Mouse (Mus musculus) T-helper 17 cell (primary cell): ENCODE data around the gene Mta3.

Source experiments
- in situ Hi-C, 2 experiments: fragments of 300-600 bp; cut with MboI, MseI; formaldehyde crosslinking; loops; 1 replicate in 1 of 2; 2 replicates in 1 of 2; pipeline ENCODE4 v1.15.1; 2025; ENCODE audit warnings: high pct_unique_total_duplicates in 2 of 2

The Mta3 gene

DNA sequence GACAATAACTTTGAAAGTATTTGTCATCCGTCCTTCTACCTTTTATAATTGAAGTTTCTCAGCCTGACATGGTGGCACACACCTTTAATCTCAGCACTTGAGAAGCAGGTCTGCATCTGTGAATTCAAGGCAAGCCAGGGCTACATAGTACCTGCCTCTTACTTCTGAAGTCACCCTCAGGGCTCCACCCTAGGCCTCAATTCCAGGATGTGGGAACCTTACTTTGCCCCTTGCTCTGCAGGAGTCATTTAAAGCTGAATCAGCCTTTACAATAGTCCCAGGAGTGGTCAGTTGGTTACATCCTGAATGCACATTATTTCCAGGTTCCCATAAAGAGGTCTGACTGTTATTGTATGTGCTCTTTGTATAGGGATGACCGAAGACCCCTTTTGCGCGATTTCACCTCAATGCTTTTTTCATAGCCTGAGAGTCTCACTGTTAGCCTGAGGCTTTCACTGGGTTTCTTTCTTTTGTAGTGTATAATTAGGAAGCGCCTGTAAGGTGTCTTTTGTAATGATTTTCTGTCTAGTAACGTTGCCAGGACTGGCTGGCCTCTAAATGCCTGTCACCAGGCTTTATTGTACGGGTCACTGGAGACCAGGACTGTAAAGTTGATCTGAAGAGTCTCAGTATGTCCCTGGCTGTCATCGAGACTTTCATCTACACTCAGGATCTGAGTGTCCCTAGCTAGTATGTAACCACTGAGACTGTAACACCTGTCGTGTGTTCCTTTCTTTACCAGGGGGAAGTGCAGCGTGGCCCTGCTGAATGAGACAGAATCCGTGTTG is 47.3 kb downstream of the Mta3 start:
- in situ Hi-C loops: no loop called here

- in situ Hi-C loops: no loop called here
These were observed 52.1 kb downstream of the Mta3 start for GRCm38 (mm10) chr17:83758096-83758495.

- in situ Hi-C loops: no loop called here
These were observed 53.6 kb downstream of the Mta3 start for GRCm38 (mm10) chr17:83759547-83759946.

GRCm38 (mm10) chr17:83764538-83764937 is 58.6 kb downstream of the Mta3 start:
- in situ Hi-C loops: no loop called here

DNA sequence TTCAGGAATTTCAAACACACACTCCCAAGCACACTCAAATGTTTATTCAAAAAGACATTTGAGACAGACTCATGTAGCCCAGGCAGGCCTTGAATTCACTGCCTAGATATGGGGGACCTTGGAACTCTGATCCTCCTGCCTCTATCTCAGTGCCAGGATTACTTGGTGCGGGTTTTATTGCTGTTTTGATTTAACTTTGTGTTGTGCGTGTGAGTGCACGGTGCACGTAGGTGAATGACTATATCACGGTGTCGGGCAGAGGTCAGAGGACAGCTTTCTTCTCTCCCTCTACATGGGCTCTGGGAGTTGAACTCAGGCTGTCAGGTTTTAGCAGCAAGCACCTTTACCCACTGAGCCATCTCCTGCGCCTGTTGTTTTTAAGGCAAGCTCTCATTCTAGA is 61.1 kb downstream of the Mta3 start:
- in situ Hi-C loops: no loop called here

DNA sequence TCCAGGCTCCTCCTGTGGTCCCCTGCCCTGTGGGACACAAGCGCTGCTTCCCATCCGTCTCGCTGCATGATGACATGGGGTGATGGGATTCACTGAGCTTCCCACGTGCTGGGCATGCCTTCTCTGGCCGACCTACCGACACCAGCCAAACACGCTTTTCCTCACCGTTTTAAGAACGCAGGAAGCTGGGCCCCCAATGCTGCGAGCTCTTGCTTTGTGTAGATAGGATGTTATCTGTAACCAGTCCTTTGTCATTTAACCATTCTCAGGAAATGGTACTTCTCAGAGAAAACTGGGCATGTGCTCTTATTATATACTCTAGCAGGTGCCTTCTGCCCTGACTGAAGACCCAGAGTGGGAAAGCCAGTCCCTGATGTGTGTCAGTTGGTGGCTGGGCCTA is 62.3 kb downstream of the Mta3 start:
- in situ Hi-C loops: no loop called here

DNA sequence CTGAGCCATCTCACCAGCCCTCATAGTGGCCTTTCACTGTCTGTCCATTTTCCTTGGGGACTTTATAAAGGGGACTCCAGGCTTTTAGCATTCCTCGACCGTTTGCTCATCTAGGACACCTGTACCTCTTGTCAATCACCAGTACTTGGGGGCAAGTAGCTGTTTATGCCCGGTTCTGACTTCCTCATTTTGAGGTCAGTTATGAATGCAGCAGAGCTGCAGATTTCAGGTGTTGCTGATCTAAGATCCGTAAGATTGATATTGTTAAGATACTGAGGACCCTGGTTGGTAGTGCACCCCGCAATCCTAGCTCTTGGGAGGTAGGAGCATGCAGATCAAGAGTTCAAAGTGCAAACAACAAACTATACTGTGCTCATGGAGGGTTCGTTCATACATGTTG is 64.4 kb downstream of the Mta3 start:
- in situ Hi-C loops: no loop called here

- in situ Hi-C loops: no loop called here
These were observed 65.0 kb downstream of the Mta3 start for GRCm38 (mm10) chr17:83770931-83771330.

- in situ Hi-C loops: no loop called here
These were observed 66.1 kb downstream of the Mta3 start for GRCm38 (mm10) chr17:83772110-83772509.

GRCm38 (mm10) chr17:83772711-83773110 is 66.7 kb downstream of the Mta3 start:
- in situ Hi-C loops: no loop called here

- in situ Hi-C loops: no loop called here
These were observed 71.0 kb downstream of the Mta3 start for GRCm38 (mm10) chr17:83776965-83777364.

GRCm38 (mm10) chr17:83777462-83778051 is 71.6 kb downstream of the Mta3 start:
- in situ Hi-C loops: no loop called here

- in situ Hi-C loops: no loop called here
These were observed 74.3 kb downstream of the Mta3 start for GRCm38 (mm10) chr17:83780228-83780627.

DNA sequence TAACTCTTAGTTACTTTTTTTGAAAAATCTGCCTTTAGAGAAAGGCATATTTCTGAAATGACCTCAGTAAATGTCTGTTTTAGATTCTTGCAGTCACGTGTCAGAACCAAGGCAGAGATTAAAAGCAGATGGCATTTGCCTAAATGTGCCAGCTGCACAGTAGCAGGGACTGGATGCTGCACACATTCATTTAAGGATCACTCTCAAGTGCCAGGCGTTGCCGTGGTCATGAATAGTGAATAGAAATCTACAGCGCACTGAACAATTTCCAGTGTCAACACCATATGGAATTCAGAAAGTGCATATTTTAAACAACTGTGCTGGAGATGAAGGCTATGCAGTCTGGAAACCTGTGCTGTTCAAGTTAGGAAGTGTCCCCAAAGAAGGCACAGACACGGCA is 76.8 kb downstream of the Mta3 start:
- in situ Hi-C loops: no loop called here

DNA sequence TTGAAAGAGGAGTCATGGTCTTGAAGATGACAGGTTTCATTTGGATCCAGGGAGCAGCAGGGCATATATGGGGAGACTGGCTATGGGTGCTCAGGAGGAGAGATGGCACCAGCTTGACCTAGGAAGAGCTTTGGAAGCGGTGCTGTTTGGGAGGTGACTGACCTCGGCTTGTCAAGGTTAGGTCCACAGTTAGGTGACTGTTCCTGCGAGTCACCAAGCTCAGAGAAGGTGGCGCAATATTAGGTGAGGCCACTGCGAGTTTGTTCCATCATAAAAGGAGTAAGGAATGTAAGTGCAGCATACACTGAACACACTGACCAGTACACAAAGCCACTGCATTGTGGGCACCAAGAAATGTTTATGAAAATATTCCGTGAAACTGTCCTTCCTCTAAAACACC is 80.5 kb downstream of the Mta3 start:
- in situ Hi-C loops: no loop called here

DNA sequence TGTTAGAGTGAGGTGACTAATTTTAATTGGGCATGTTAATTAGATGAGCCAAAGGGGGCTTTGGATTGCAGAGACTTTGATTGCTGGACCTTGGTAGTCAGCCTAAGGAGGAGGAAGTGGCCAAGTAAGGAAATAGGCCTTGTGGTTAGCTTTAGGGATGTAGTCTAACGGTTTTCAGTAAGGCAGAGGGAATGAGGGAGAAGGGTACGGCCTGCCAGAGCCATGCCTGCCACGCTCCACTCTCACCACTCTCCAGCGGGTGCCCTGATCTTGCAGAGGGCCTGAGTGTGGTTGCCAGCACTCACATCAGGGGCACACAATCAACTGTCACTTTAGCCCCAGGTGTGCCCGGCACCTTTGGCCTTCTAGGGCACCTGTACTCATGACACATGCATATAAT is 84.2 kb downstream of the Mta3 start:
- in situ Hi-C loops: loop anchor here in 1 of 2 experiments (10.0 kb wide), 1 partner anchor 1845 kb away; no protein-coding TSS in a partner anchor

GRCm38 (mm10) chr17:83792388-83792787 is 86.4 kb downstream of the Mta3 start:
- in situ Hi-C loops: loop anchor here in 1 of 2 experiments (10.0 kb wide), 1 partner anchor 1848 kb away; no protein-coding TSS in a partner anchor

DNA sequence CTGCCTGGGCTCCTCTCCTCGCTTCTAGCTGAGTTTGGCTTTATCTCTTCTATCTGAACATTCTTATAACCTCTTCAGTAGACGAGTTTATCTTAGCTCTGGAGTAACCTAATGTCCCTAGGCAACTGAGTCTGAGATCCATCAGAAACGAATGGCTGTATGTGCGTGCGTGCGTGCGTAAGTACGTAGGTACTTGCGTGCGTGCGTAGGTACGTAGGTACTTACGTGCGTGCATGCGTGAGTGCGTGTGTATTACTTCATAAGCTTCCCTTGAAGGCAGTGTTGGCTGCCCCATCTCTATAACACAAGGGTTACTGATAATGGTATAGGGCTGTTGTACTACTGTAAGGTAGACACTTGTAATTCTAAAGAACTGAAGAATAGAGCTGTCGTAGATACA is 89.2 kb downstream of the Mta3 start:
- in situ Hi-C loops: loop anchor here in 1 of 2 experiments (10.0 kb wide), 1 partner anchor 1850 kb away; no protein-coding TSS in a partner anchor

GRCm38 (mm10) chr17:83799506-83800050 is 93.6 kb downstream of the Mta3 start:
- in situ Hi-C loops: loop anchor here in 1 of 2 experiments (10.0 kb wide), 1 partner anchor 1855 kb away; no protein-coding TSS in a partner anchor

GRCm38 (mm10) chr17:83803987-83804386 is 98.0 kb downstream of the Mta3 start:
- in situ Hi-C loops: no loop called here

DNA sequence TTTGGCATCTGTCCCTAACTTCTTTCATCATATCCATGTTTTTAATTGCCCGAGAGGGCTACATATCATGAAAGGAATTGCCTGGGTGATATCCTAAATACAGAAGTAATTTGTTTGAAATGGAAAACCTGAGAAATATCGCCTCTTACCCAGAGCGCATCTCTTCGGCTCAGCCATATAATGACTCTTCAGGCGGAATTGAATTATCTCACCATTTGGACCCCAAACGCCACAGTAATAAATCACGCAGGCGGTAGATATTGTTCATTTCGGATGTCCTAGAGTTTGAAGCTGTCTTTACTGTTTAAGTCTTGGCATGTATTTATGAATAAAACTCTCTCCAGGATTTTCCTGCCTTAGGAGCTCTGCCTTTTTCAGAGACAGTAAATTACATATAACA is 99.1 kb downstream of the Mta3 start:
- in situ Hi-C loops: no loop called here

DNA sequence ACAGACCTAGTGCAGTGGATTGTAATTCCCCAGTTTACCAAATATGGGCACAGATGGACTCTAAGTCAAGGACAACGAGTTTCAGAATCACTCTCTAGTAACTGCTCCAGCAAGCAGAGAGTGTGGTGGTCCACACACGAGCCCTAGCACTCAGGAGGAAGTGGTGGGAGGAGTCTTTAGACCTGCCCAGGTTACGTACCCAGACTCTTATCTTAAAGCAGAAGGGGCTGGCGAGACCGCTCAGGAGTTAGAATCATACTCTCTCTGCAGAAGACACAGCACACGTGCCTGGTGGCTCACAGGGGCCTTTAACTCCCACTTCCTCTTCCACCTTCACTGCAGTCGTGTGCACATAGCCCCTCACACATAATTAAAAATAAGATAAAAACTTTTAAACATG is 101.4 kb downstream of the Mta3 start:
- in situ Hi-C loops: no loop called here
